Mouse (Mus musculus): ENCODE data around the gene Fam71e2. TPM values are rescaled to one million over a fixed set of nuclear protein-coding genes. Genes with fewer than 3 reads are reported as not detected.

Gene Fam71e2
- polyA plus RNA-seq (2021; fragmentation: Nextera tagmentation), result not detected in 2 replicates
- long read RNA-seq, experiment 1, result 0 reads
- long read RNA-seq, experiment 2, result 0 reads

GRCm38 (mm10) chr7:4771202-4771601 lies at the start of gene Fam71e2:
TSS of gene Fam71e2 (minus strand) at chr7:4771302.

DNA sequence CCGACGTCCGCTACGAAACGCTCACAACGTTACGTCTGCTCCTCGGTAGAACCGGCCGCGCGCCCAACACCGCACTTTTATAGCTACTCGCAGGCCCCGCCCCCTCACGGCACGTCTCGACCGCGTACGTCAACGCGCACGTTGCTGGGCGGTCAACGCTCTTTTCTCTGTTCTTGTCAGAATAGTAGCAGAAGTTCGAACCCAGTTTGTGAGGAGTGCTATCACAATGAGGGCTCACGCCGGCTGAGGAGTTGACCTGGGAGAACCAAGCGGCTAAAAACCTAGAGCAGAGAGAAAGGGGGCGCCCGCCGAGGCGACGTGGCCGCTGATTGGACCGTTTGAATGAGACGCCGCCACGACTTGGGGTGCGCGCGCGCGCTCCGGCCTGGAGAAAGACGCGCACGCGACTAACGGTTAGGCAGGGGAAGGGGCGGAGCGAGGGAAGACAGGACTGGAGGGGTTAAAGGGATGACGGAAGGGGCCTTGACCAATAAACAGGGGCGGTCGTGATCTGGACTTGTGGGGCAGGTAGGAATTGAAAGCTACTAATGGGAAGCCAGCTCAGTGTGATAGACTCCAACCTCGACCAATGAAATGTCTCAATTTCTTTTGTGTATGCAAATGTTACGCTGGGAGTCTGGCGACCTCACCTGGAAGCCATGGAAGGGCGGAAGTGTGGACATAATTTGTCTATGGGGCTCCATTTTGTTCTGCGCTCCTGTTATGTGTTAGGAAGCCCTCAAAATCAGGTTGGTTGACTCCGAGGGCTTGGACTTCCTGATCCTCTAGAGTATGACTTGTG lies 41.4 kb upstream of the Fam71e2 start, which contains the start of gene Ube2s:
Gene Ube2s, minus strand, starts transcription at position 288 of the 802 bp plus-strand sequence.

GRCm38 (mm10) chr7:4792278-4793212 lies 21.4 kb upstream of the Fam71e2 start, which contains the start of gene Rpl28:
TSS of gene Rpl28 (plus strand) at chr7:4792874.

DNA sequence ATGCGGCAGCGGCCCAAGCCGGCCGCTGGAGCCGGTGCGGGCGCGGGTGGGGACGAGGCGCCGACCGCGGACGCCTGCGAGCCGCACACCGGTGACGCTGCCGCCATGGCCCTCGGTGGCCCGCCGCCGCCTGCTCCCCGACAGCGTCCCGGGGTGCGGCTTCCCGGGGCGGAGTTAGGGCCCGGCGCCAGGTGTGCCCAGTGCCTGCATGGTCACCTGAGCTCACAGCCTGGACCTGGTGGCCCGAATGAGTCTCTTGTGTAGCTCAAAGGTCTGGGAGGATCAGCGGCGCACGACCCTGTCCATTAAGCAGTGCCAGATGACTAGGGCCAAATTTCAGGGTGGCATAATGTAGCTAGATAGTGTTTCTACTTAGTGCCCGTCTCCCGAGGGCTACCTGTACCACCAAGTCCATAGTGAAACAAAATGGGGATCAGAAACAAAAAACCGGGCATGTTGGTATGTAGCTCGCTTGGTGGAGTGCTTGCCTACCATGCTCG lies 18.4 kb upstream of the Fam71e2 start, which contains the start of gene Tmem238:
Gene Tmem238, minus strand, starts transcription at position 221 of the 500 bp plus-strand sequence.

DNA sequence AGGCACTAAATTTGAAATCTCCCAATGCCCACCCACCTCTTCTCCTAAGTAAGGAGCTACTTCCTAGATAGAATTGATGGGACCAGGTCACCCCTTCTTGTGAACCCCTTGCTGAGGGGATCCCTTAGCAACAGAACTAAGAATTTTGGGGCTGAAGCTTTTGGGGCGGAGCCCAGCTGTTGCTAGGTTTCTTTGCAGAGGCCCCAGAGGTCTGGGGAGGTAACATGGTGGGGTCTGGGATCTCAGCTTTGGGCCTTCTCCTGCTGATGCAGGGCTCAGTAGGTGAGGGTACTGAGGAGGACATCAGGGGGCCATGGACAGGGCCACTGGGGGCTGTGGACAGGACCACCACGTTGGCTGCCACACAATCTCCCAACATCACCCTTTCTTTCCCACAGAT lies 11.7 kb upstream of the Fam71e2 start, which contains the start of the genes Il11 and Tmem190:
Gene Il11, minus strand, starts transcription at position 101 of the 400 bp plus-strand sequence.
Gene Tmem190, plus strand, starts transcription at position 179 of the 400 bp plus-strand sequence.

GRCm38 (mm10) chr7:4752821-4753570 lies 18.1 kb downstream of the Fam71e2 start, which contains the start of gene Cox6b2:
TSS of gene Cox6b2 (minus strand) at chr7:4753094.

GRCm38 (mm10) chr7:4739544-4740275 lies 31.4 kb downstream of the Fam71e2 start, which contains the start of gene Kmt5c:
TSS of gene Kmt5c (plus strand) at chr7:4740115.

GRCm38 (mm10) chr7:4725169-4725568 lies 45.9 kb downstream of the Fam71e2 start, which contains the start of gene Tmem150b:
TSS of gene Tmem150b (minus strand) at chr7:4725249.

Other genes starting within 250 kb of the Fam71e2 start
- 0.43 TPM in 1 of 2 replicates, not detected in the other for gene Tnni3, start 247.1 kb downstream of the Fam71e2 start, polyA plus RNA-seq (2021; fragmentation: Nextera tagmentation)
- 0.09 and 0.18 TPM in 2 replicates for gene Dnaaf3, start 238.8 kb downstream of the Fam71e2 start, polyA plus RNA-seq (2021; fragmentation: Nextera tagmentation)
- 300 and 304 TPM in 2 replicates for gene Syt5, start 223.8 kb downstream of the Fam71e2 start, polyA plus RNA-seq (2021; fragmentation: Nextera tagmentation)
- gene Ptprh, start 167.3 kb downstream of the Fam71e2 start, polyA plus RNA-seq (2021; fragmentation: Nextera tagmentation), result 0.26 and 0.45 TPM in 2 replicates
- gene Tmem86b, start 139.9 kb downstream of the Fam71e2 start, polyA plus RNA-seq (2021; fragmentation: Nextera tagmentation), result 0.40 TPM in 2 replicates
- 4.6 and 8.6 TPM in 2 replicates for gene Ppp6r1, start 112.3 kb downstream of the Fam71e2 start, polyA plus RNA-seq (2021; fragmentation: Nextera tagmentation)
- gene Hspbp1, start 86.2 kb downstream of the Fam71e2 start, polyA plus RNA-seq (2021; fragmentation: Nextera tagmentation), result 128 and 156 TPM in 2 replicates
- gene Brsk1, start 80.7 kb downstream of the Fam71e2 start, polyA plus RNA-seq (2021; fragmentation: Nextera tagmentation), result 5.6 and 6.8 TPM in 2 replicates
- 0.25 TPM in 1 of 2 replicates, not detected in the other for gene Tmem150b, start 46.1 kb downstream of the Fam71e2 start, polyA plus RNA-seq (2021; fragmentation: Nextera tagmentation)
- gene Kmt5c, start 31.2 kb downstream of the Fam71e2 start, polyA plus RNA-seq (2021; fragmentation: Nextera tagmentation), result 4.4 and 5.7 TPM in 2 replicates
- gene Cox6b2, start 18.2 kb downstream of the Fam71e2 start, polyA plus RNA-seq (2021; fragmentation: Nextera tagmentation), result 14.4 and 16.7 TPM in 2 replicates
- gene Il11, start 11.6 kb upstream of the Fam71e2 start, polyA plus RNA-seq (2021; fragmentation: Nextera tagmentation), result 0.19 and 0.39 TPM in 2 replicates
- not detected in 2 replicates for gene Tmem190, start 11.6 kb upstream of the Fam71e2 start, polyA plus RNA-seq (2021; fragmentation: Nextera tagmentation)
- gene Tmem238, start 18.4 kb upstream of the Fam71e2 start, polyA plus RNA-seq (2021; fragmentation: Nextera tagmentation), result 3.3 and 11.7 TPM in 2 replicates
- 1,133 and 1,160 TPM in 2 replicates for gene Rpl28, start 21.6 kb upstream of the Fam71e2 start, polyA plus RNA-seq (2021; fragmentation: Nextera tagmentation)
- gene Ube2s, start 41.3 kb upstream of the Fam71e2 start, polyA plus RNA-seq (2021; fragmentation: Nextera tagmentation), result 17.9 and 212 TPM in 2 replicates
- gene Shisa7, start 73.4 kb upstream of the Fam71e2 start, polyA plus RNA-seq (2021; fragmentation: Nextera tagmentation), result 11.2 and 11.4 TPM in 2 replicates
- 20.0 and 27.8 TPM in 2 replicates for gene Isoc2b, start 99.0 kb upstream of the Fam71e2 start, polyA plus RNA-seq (2021; fragmentation: Nextera tagmentation)
- gene Isoc2a, start 105.9 kb upstream of the Fam71e2 start, polyA plus RNA-seq (2021; fragmentation: Nextera tagmentation), result 0.45 and 1.3 TPM in 2 replicates
- 0.11 and 0.16 TPM in 2 replicates for gene Gm36210, start 135.2 kb upstream of the Fam71e2 start, polyA plus RNA-seq (2021; fragmentation: Nextera tagmentation)
- 0.69 and 2.7 TPM in 2 replicates for gene Zfp628, start 143.9 kb upstream of the Fam71e2 start, polyA plus RNA-seq (2021; fragmentation: Nextera tagmentation)
- 115 and 129 TPM in 2 replicates for gene Nat14, start 150.7 kb upstream of the Fam71e2 start, polyA plus RNA-seq (2021; fragmentation: Nextera tagmentation)
- 0.10 and 0.19 TPM in 2 replicates for gene Ssc5d, start 154.5 kb upstream of the Fam71e2 start, polyA plus RNA-seq (2021; fragmentation: Nextera tagmentation)
- 0.28 and 0.50 TPM in 2 replicates for gene Sbk2, start 193.1 kb upstream of the Fam71e2 start, polyA plus RNA-seq (2021; fragmentation: Nextera tagmentation)
- gene Sbk3, start 199.9 kb upstream of the Fam71e2 start, polyA plus RNA-seq (2021; fragmentation: Nextera tagmentation), result 0.23 TPM in 2 replicates
- 5.1 and 11.4 TPM in 2 replicates for gene Zfp579, start 224.9 kb upstream of the Fam71e2 start, polyA plus RNA-seq (2021; fragmentation: Nextera tagmentation)
- gene Zfp524, start 243.1 kb upstream of the Fam71e2 start, polyA plus RNA-seq (2021; fragmentation: Nextera tagmentation), result 10.9 and 14.7 TPM in 2 replicates
- 12.1 and 13.9 TPM in 2 replicates for gene Fiz1, start 243.4 kb upstream of the Fam71e2 start, polyA plus RNA-seq (2021; fragmentation: Nextera tagmentation)
- gene Gm44973, start 244.2 kb upstream of the Fam71e2 start, polyA plus RNA-seq (2021; fragmentation: Nextera tagmentation), result not detected in 2 replicates
- 1.1 and 4.4 TPM in 2 replicates for gene Zfp865, start 249.1 kb upstream of the Fam71e2 start, polyA plus RNA-seq (2021; fragmentation: Nextera tagmentation)
- 55.0 and 60.1 TPM in 2 replicates for gene Ccdc106, start 249.3 kb upstream of the Fam71e2 start, polyA plus RNA-seq (2021; fragmentation: Nextera tagmentation)